Mouse (Mus musculus) forebrain, embryonic 11.5 days (tissue): ENCODE data around the gene Cldn24. TPM values are rescaled to one million over a fixed set of nuclear protein-coding genes. Genes with fewer than 3 reads are reported as not detected.

Source experiments
- ATAC-seq: fragments of 200-750 bp; cut with Nextera tagmentation; replicated peaks from 2 replicates; pipeline ENCODE4 v1.8.0; 2017; ENCODE audit warnings: moderate TSS enrichment; ENCODE audit not compliant: low FRiP score
- DNase-seq: peaks from one replicate; pipeline ENCODE4 v3.0.0-alpha.2; 2017; ENCODE audit warnings: low spot score
- H3K27ac ChIP-seq: fragments of 300-500 bp; sonication (generic); 2 replicates; pipeline ENCODE4 v1.5.1; 2014; ENCODE audit warnings: low read depth, low read length
- H3K27me3 ChIP-seq: fragments of 300-500 bp; sonication (generic); 2 replicates; pipeline ENCODE4 v1.6.1; 2014; ENCODE audit warnings: mild to moderate bottlenecking, low read length, mixed read lengths; ENCODE audit not compliant: control insufficient read depth, insufficient read depth
- H3K36me3 ChIP-seq: fragments of 300-500 bp; sonication (generic); 2 replicates; pipeline ENCODE4 v1.6.1; 2014; ENCODE audit warnings: mild to moderate bottlenecking, low read length, moderate library complexity, mixed read lengths; ENCODE audit not compliant: control insufficient read depth, insufficient read depth
- H3K4me1 ChIP-seq: fragments of 300-500 bp; sonication (generic); replicated peaks from 2 replicates; pipeline ENCODE4 v1.6.1; 2014; ENCODE audit warnings: low read length, mixed read lengths; ENCODE audit not compliant: control insufficient read depth, insufficient read depth
- H3K4me2 ChIP-seq: fragments of 300-500 bp; sonication (generic); 2 replicates; pipeline ENCODE4 v1.6.1; 2014; ENCODE audit warnings: low read depth, mild to moderate bottlenecking, low read length, moderate library complexity, mixed read lengths; ENCODE audit not compliant: severe bottlenecking
- H3K4me3 ChIP-seq: fragments of 300-500 bp; sonication (generic); 2 replicates; pipeline ENCODE4 v1.5.1; 2014; ENCODE audit warnings: low read depth, low read length
- H3K9ac ChIP-seq: fragments of 300-500 bp; sonication (generic); 2 replicates; pipeline ENCODE4 v1.6.1; 2014; ENCODE audit warnings: low read length
- H3K9me3 ChIP-seq: fragments of 300-500 bp; sonication (generic); 2 replicates; pipeline ENCODE4 v1.6.1; 2016; ENCODE audit warnings: low read length, mixed read lengths; ENCODE audit not compliant: control insufficient read depth
- WGBS: fragments of 180-500 bp; shearing (Covaris S2); extraction: QIAGEN DNeasy Blood & Tissue Kit; methylation state at CpG from one replicate; pipeline ENCODE4 v1.1.7; 2014; 5-methylcytosine and 5-hydroxymethylcytosine counted together
- polyA plus RNA-seq: library from polyadenylated mRNA; unstranded; fragments of >200 nt; fragmentation: Nextera tagmentation; extraction: Ambion mirVana; gene quantifications from 2 replicates; pipeline ENCODE4 v1.2.1, GENCODE M21; 2014

The Cldn24 gene
- polyA plus RNA-seq, 1 experiment from 2014 or later: not detected

DNA sequence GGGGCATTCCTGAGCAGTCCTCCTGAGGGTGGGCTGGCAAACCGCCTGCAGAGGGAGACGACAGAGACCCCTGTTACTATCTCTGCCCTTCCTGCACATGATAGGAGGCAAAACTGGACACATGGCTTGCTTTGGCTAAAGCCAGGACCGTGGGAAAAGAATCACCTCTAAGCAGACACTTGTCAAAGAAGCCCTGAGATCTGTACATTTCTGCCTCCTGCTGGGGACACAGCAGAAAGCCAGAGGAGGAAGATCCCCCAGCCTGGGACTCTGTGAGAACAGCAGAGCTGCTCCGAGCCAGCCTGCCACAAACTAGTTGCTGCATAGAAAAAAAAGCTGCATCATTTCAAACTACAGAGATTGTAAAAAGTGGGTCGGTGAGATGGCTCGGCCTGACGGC lies 21.1 kb downstream of the Cldn24 start:
- Histone ChIP-seq H3K4me3 (no peak overlapping the region), H3K9ac (no peak overlapping the region), H3K27me3 (no peaks in the 10 kb centered on the region), H3K27ac (no peak overlapping the region), H3K4me2 (no peak overlapping the region), H3K36me3 (peaks cover 3% of the 10 kb centered on the region; the same call in 1 of the 2 replicates), H3K9me3 (no peaks in the 10 kb centered on the region), H3K4me1 (no peaks in the 10 kb centered on the region)
- ATAC-seq: no peak
- 84% methylated on average over 7 of the region's 7 CpGs for WGBS
- DNase-seq: peak; percentile 30

DNA sequence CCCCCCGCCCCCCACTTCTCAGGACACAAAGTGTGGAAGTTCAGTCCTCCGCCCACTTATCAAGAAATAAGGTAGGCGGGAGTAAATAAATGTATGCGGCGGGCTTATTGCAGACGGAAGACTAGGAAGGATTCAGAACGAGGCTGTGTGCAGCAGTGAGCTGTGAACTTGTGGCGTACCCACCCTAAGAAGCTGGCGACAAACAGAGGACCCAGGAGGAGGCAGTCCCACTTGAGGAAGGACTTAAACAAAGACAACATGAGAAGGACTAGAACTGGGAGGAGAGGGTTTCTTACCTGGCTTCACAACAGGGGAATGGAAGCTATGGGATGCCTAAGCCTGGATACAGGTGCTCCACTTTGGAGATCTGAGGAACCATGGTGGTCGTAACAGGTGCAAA lies 21.7 kb downstream of the Cldn24 start:
- Histone ChIP-seq H3K4me3 (no peak overlapping the region), H3K4me1 (no peaks in the 10 kb centered on the region), H3K4me2 (no peak overlapping the region), H3K27me3 (no peaks in the 10 kb centered on the region), H3K9ac (no peak overlapping the region), H3K36me3 (peaks cover 3% of the 10 kb centered on the region; the same call in 1 of the 2 replicates), H3K27ac (no peak overlapping the region), H3K9me3 (no peaks in the 10 kb centered on the region)
- peak; percentile 33 for DNase-seq
- ATAC-seq: no peak
- 94% methylated on average over 10 of the region's 10 CpGs for WGBS

DNA sequence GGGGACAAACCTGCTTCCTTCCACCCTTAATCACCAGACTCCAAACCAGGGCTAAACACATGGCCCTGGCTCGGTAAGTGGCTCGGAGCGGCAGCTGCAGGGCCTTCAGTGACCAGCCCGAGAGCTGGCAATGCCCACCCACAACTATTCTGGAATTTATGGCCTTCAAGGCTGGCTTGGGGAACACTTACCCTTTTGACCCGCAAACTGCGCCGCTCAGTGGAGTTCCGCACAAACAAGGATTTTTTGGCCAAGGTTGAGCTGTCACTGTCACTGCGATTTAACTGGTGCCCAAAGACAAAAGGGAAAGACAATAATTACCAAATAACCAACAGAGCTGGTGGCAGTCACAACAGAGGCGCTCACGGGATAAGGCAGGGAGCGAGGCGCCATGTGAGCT lies 24.0 kb downstream of the Cldn24 start:
- ATAC-seq (no peak), DNase-seq (peak; percentile 47)
- Histone ChIP-seq H3K27ac (no peak overlapping the region), H3K27me3 (no peaks in the 10 kb centered on the region), H3K4me1 (no peaks in the 10 kb centered on the region), H3K36me3 (no peaks in the 10 kb centered on the region), H3K4me3 (no peak overlapping the region), H3K9me3 (no peaks in the 10 kb centered on the region), H3K4me2 (no peak overlapping the region), H3K9ac (no peak overlapping the region)
- WGBS: 87% methylated on average over 13 of the region's 13 CpGs

DNA sequence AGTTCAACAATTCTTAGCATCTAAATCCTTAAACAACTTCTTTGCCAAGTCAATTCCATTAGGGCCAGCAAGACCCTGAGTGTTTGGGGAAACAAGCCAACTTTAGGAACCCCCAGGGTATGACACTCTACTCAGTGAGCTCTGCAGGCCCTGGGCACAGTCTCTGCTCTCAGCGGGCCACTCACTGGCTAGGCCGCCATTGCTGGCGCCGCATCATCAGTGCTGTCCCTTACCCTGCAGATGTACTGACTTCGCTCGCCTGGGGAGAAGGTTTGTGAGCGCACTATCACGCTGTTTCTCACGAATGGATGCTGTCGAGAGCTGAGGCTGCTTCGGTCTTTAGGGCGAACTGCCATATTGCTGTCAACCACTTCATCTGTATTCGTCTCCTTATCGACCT lies 25.2 kb downstream of the Cldn24 start:
- Histone ChIP-seq H3K36me3 (no peaks in the 10 kb centered on the region), H3K9ac (no peak overlapping the region), H3K4me2 (no peak overlapping the region), H3K9me3 (no peaks in the 10 kb centered on the region), H3K4me1 (no peaks in the 10 kb centered on the region), H3K27me3 (no peaks in the 10 kb centered on the region), H3K27ac (no peak overlapping the region), H3K4me3 (no peak overlapping the region)
- ATAC-seq: no peak
- DNase-seq: peak; percentile 17
- 96% methylated on average over 14 of the region's 14 CpGs for WGBS

DNA sequence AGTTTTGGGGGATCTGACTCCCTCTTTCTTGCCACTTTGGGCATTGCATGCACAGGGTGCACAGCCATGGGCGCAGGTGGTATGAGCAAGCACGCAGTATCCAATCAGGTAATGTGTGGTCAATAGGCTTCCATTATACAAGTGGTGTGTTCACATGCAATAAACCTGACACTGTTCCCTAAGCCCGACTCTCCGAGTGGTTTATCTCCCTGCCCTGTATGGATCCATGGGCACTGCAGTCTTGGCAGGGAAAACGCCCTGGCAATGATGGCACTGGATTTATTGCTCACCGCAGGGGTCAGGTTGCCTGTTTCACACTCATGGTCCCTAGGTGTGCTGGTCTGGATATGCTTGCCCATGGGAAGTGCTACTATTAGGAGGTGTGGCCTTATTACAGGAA lies 26.0 kb downstream of the Cldn24 start:
- WGBS: 93% methylated on average over 6 of the region's 6 CpGs
- no peak for ATAC-seq

DNA sequence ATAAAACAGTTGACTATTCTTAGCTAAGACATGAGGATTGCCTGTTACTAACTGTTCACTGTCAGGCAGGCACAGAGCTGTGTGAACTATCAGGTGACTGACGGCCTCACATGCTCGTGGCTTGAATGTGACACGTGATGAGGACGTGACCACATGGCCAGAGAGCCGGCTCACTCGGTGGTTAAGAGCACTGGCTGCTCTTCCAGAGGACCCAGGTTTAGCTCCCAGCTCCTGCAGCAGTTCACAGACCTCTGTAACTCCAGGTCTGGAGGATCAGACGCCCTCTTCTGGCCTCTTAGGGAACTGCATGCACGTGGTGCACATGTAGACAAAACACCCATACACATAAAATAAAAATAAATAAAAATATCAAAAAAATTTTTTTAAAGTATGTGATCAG lies 27.9 kb downstream of the Cldn24 start:
- Histone ChIP-seq H3K36me3 (no peaks in the 10 kb centered on the region), H3K4me1 (no peaks in the 10 kb centered on the region), H3K9ac (no peak overlapping the region), H3K27ac (no peak overlapping the region), H3K4me2 (no peak overlapping the region), H3K27me3 (no peaks in the 10 kb centered on the region), H3K4me3 (no peak overlapping the region), H3K9me3 (no peaks in the 10 kb centered on the region)
- ATAC-seq: no peak
- peak; percentile 50 for DNase-seq
- 81% methylated on average over 8 of the region's 8 CpGs for WGBS

More for the DNA sequence above, 26.0 kb downstream of the Cldn24 start:
- peak; percentile 34 for DNase-seq
- Histone ChIP-seq H3K9me3 (no peaks in the 10 kb centered on the region), H3K4me2 (no peak overlapping the region), H3K36me3 (no peaks in the 10 kb centered on the region), H3K9ac (no peak overlapping the region), H3K27ac (no peak overlapping the region), H3K4me1 (no peaks in the 10 kb centered on the region), H3K4me3 (no peak overlapping the region), H3K27me3 (no peaks in the 10 kb centered on the region)

DNA sequence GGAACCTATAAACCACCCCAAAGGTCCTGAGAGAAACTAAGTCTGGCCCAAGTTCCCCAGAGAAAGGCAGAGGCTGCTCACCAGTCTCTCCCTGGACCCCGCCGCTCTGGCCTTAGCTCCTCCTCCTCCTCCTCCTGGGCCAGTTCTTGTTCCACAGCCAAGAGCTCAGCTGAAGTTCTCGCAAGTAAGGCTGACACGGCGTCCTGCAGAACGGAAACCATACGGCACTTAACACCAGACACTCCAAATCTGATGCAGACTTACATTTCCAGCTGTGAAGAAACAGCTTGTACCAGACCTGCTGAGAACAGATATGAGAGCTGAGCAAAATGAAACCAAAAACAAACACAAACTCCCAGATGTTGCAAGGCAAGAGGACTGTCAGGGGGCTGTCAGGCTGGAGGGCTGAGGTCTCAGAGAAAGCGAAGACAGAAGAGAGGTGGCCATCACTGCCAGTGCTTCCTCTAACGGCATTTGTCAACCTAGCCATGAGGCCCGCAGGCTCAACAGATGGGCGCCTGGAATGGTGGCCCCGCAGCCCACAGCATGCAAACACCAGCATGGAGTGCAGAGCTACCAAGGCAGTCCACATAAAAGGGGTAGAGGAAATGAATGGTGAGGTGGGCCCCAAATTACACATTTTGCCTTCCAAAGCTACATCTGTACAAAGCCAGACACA lies 30.0 kb downstream of the Cldn24 start:
- no peak overlapping the region for H3K27ac ChIP-seq

DNA sequence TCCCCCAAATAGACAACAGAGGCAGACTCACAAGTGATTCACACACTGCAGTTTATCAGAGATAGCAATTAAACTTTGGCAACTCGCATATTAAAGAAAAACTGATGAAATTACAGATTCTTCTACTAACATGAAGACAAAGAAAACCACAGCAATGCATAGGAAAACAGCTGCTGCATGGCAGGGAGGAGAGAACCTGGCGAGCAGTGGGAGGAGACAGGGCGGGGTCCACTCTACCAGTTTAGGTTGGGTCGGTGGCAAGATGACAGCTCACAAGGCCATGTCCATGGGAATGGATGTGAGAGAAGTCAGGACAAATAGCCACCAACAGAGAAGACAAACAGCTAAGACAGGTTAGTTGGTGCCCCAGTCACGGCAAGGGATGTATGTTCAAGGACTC lies 30.8 kb downstream of the Cldn24 start:
- no peak overlapping the region for H3K4me3 ChIP-seq
- H3K9ac ChIP-seq: no peak overlapping the region
- H3K4me2 ChIP-seq: no peak overlapping the region
- no peaks in the 10 kb centered on the region for H3K36me3 ChIP-seq
- DNase-seq: no peak
- no peak overlapping the region for H3K27ac ChIP-seq
- H3K27me3 ChIP-seq: no peaks in the 10 kb centered on the region
- whole genome bisulfite sequencing: 90% methylated on average over 5 of the region's 5 CpGs
- no peaks in the 10 kb centered on the region for H3K4me1 ChIP-seq
- no peak for ATAC-seq
- no peaks in the 10 kb centered on the region for H3K9me3 ChIP-seq

More for the DNA sequence above, 30.0 kb downstream of the Cldn24 start:
- H3K4me3 ChIP-seq: no peak overlapping the region
- no peaks in the 10 kb centered on the region for H3K27me3 ChIP-seq
- no peaks in the 10 kb centered on the region for H3K4me1 ChIP-seq
- no peaks in the 10 kb centered on the region for H3K9me3 ChIP-seq
- no peak for ATAC-seq
- no peak overlapping the region for H3K4me2 ChIP-seq
- H3K9ac ChIP-seq: no peak overlapping the region
- no peak for DNase-seq
- no peaks in the 10 kb centered on the region for H3K36me3 ChIP-seq
- WGBS: 88% methylated on average over 12 of the region's 12 CpGs

DNA sequence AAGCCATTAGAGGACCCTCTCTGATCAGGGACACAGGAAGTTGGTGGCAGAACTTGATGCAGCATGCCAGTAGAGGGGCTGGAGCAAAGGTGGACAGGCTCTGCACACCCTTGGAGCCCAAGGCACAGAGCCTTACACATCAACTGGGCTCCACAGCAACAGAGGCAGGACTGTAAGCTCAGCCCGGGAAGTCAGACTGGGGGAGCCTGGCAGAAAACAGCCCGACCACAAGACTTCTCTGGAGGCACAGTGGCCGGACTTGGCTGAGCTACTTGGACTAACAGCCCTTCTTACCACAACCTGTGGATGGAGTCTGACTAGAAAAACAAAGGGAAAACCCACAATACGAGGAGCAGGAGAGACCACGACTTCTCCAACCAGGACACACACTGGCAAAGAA lies 31.4 kb downstream of the Cldn24 start:
- ATAC-seq (no peak), DNase-seq (no peak)
- Histone ChIP-seq H3K4me3 (no peak overlapping the region), H3K27ac (no peak overlapping the region), H3K9me3 (no peaks in the 10 kb centered on the region), H3K36me3 (no peaks in the 10 kb centered on the region), H3K4me1 (no peaks in the 10 kb centered on the region), H3K4me2 (no peak overlapping the region), H3K27me3 (no peaks in the 10 kb centered on the region), H3K9ac (no peak overlapping the region)
- WGBS: 85% methylated on average over 5 of the region's 5 CpGs
